Mouse (Mus musculus) neural tube, embryonic 11.5 days (tissue): ENCODE results near the gene Pcca. TPM values are rescaled to one million over a fixed set of nuclear protein-coding genes. Genes with fewer than 3 reads are reported as not detected.

Experiments
- ATAC-seq: fragments of 200-750 bp; cut with Nextera tagmentation; 2 replicates; pipeline ENCODE4 v1.8.0; 2017; ENCODE audit warnings: moderate number of reproducible peaks, mild to moderate bottlenecking, moderate TSS enrichment, moderate library complexity; ENCODE audit not compliant: insufficient read depth, low FRiP score, low TSS enrichment
- DNase-seq: peaks from one replicate; pipeline ENCODE4 v3.0.0-alpha.2; 2015; ENCODE audit warnings: low spot score
- H3K27ac ChIP-seq: fragments of 300-500 bp; sonication (generic); 2 replicates; pipeline ENCODE4 v1.5.1; 2014; ENCODE audit warnings: low read depth, mild to moderate bottlenecking, low read length
- H3K27me3 ChIP-seq: fragments of 300-500 bp; sonication (generic); 2 replicates; pipeline ENCODE4 v1.6.1; 2014; ENCODE audit warnings: mild to moderate bottlenecking, low read length, mixed read lengths; ENCODE audit not compliant: control insufficient read depth, insufficient read depth
- H3K36me3 ChIP-seq: fragments of 300-500 bp; sonication (generic); 2 replicates; pipeline ENCODE4 v1.6.1; 2014; ENCODE audit warnings: mild to moderate bottlenecking, low read length, moderate library complexity, mixed read lengths; ENCODE audit not compliant: control insufficient read depth, insufficient read depth
- H3K4me1 ChIP-seq: fragments of 300-500 bp; sonication (generic); 2 replicates; pipeline ENCODE4 v1.6.1; 2014; ENCODE audit warnings: low read length, mixed read lengths; ENCODE audit not compliant: control insufficient read depth, insufficient read depth
- H3K4me2 ChIP-seq: fragments of 300-500 bp; sonication (generic); 2 replicates; pipeline ENCODE4 v1.6.1; 2014; ENCODE audit warnings: low read depth, mild to moderate bottlenecking, moderate library complexity
- H3K4me3 ChIP-seq: fragments of 300-500 bp; sonication (generic); 2 replicates; pipeline ENCODE4 v1.5.1; 2014; ENCODE audit warnings: low read depth, low read length
- H3K9ac ChIP-seq: fragments of 300-500 bp; sonication (generic); 2 replicates; pipeline ENCODE4 v1.6.1; 2014; ENCODE audit warnings: mild to moderate bottlenecking, low read length
- H3K9me3 ChIP-seq: fragments of 300-500 bp; sonication (generic); 2 replicates; pipeline ENCODE4 v1.6.1; 2016; ENCODE audit warnings: low read length; ENCODE audit not compliant: control insufficient read depth
- WGBS: fragments of 180-500 bp; shearing (Covaris S2); extraction: QIAGEN DNeasy Blood & Tissue Kit; methylation state at CpG from one replicate; pipeline ENCODE4 v1.1.7; 2014; 5-methylcytosine and 5-hydroxymethylcytosine counted together
- polyA plus RNA-seq: library from polyadenylated mRNA; unstranded; fragments of >200 nt; fragmentation: Nextera tagmentation; extraction: Ambion mirVana; gene quantifications from 2 replicates; pipeline ENCODE4 v1.2.1, GENCODE M21; 2014

Pcca gene
- polyA plus RNA-seq, 1 experiment from 2014 or later, result 33.4 TPM

DNA sequence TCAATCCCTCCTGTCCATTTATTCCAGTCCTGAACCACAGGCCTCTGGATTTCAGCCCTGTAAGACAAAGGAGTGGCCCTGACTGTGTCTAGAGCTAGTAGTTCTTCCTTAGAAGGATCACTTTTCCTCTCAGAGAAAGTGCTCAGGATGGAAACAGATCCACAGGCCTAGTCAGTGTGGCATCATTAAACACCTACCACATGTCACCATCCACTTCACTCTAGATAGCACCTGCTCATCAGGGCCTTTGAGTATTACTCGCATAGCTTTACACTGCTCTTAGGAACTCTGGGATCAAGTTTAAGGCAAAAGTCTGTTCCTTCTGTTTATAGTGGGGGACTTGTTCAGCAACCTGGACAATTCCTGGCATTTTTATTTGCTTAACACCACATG lies 354.4 kb downstream of the Pcca start:
- no peaks in the 10 kb centered on the region for H3K27me3 ChIP-seq
- peaks cover 4% of the 10 kb centered on the region for H3K4me1 ChIP-seq
- ATAC-seq (no peak), DNase-seq (no peak)
- no peak overlapping the region for H3K4me2 ChIP-seq
- no peaks in the 10 kb centered on the region for H3K9me3 ChIP-seq
- H3K9ac ChIP-seq, result no peak overlapping the region
- 93% methylated on average over 1 of the region's 1 CpGs for WGBS
- no peaks in the 10 kb centered on the region for H3K36me3 ChIP-seq
- no peak overlapping the region for H3K27ac ChIP-seq
- H3K4me3 ChIP-seq, result no peak overlapping the region

DNA sequence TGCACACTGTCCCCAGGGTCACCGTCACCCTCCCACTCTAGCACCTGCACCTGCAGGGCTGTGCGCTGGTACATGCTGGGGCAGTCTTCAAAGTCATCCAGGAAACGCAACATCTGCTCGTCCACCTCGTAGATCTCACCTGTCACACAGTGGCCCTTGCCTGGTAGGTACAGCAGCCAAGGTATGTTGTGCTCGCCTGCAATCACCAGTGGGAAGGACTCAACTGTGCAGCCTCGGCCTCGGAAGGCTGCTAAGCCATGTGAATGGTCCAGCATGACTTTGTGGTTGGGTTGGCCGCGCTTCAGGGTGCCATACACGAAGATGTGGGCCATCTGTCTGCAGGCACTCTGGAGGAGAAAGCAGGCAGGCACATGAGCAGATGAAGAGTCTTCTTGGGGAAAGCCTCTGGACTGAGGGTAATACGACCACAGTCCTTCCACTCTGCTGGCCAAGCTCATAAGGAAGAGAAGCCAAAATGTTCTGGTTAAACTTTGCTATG lies 357.4 kb downstream of the Pcca start:
- Histone ChIP-seq H3K27ac (no peak overlapping the region), H3K9me3 (no peaks in the 10 kb centered on the region), H3K36me3 (no peaks in the 10 kb centered on the region), H3K4me2 (no peak overlapping the region), H3K4me3 (no peak overlapping the region), H3K4me1 (0 out of 2 replicates have a peak, but pooled peaks cover 4% of the 10 kb centered on the region), H3K27me3 (no peaks in the 10 kb centered on the region), H3K9ac (no peak overlapping the region)
- ATAC-seq (no peak), DNase-seq (no peak)
- WGBS, result 88% methylated on average over 12 of the region's 12 CpGs

DNA sequence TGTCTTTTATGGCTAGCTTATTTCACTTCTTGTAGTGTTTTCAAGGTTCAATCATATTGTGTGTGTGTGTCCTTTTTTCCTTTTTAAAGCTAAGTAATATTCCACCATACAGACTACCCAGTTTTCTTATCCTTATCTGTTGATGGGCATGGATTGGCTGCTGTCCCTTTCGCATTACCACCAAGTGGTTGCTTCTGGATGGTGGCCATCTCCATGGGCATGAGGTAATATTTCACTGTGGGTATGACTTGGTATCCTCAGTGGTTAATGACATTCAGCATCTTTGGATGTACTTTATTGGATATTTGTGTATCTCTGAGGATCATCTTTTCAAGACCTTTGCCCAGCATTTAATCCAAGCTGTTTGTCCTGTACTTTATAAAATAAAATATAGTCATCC lies 362.0 kb downstream of the Pcca start:
- no peak for DNase-seq
- H3K36me3 ChIP-seq, result no peaks in the 10 kb centered on the region
- no peak overlapping the region for H3K27ac ChIP-seq
- no peak overlapping the region for H3K4me2 ChIP-seq
- H3K9ac ChIP-seq, result no peak overlapping the region
- H3K4me3 ChIP-seq, result no peak overlapping the region
- ATAC-seq, result no peak
- H3K27me3 ChIP-seq, result no peaks in the 10 kb centered on the region
- 97% methylated on average over 1 of the region's 1 CpGs for WGBS
- no peaks in the 10 kb centered on the region for H3K9me3 ChIP-seq
- no peaks in the 10 kb centered on the region for H3K4me1 ChIP-seq

DNA sequence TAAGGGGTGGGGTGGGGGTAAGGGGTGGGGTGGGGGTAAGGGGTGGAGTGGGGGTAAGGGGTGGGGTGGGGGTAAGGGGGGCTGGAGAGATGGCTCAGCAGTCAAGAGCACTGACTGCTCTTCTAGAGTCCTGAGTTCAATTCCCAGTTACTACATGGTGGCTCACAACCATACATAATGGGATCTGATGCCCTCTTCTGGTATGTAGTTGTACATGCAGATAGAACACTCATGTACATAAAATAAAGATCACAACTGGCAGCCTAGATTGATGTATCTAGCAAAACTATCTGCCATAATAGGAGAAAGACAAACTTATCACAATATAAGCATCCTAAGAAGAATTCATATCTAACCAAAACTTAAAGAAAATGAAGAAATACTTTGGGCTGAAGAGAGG lies 364.4 kb downstream of the Pcca start:
- no peak overlapping the region for H3K27ac ChIP-seq
- no peaks in the 10 kb centered on the region for H3K36me3 ChIP-seq
- no peak overlapping the region for H3K4me3 ChIP-seq
- H3K4me1 ChIP-seq, result no peaks in the 10 kb centered on the region
- no peak for ATAC-seq
- H3K9me3 ChIP-seq, result no peaks in the 10 kb centered on the region
- DNase-seq, result no peak
- H3K4me2 ChIP-seq, result no peak overlapping the region
- no peak overlapping the region for H3K9ac ChIP-seq
- H3K27me3 ChIP-seq, result no peaks in the 10 kb centered on the region

DNA sequence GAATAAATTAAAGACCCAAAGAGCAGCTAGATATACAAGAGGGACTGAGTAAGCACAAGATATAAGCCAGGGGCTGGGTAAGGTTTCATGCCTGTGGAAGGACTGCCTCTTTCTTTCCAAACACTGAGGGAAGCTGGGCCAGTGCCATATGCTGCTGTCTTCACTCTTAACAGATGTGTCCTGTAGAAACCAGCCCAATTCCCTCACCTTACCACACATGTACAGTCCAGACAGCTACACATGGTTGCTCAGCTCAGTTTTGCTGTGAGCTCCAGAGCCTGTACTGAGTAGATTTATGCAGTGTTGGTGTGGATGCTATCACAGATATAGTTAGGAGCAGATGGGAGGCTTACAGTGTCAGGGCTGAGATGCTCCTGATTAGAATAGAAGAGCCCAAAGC lies 366.6 kb downstream of the Pcca start:
- no peak for DNase-seq
- Histone ChIP-seq H3K36me3 (no peaks in the 10 kb centered on the region), H3K9ac (no peak overlapping the region), H3K4me2 (no peak overlapping the region), H3K27ac (no peak overlapping the region), H3K27me3 (no peaks in the 10 kb centered on the region), H3K4me3 (no peak overlapping the region), H3K4me1 (no peaks in the 10 kb centered on the region), H3K9me3 (no peaks in the 10 kb centered on the region)
- ATAC-seq, result no peak

DNA sequence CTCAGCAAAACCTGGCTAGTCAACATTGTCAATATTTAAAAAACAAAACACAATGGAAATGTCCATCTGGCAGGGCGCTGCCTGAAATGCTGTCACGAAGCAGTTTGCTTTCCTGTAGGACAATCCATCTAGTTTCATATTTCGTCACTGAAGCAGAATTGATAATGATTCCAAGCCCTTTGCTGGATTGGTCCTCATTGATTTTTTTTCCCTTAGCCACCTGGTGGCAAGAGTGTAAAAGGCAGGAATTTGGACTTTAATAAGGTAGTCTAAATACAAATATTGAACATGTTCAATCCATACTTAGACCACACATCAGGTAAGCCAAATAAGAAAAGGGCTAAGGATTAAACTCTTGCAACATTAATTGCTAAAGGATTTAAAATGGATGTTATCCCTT lies 367.1 kb downstream of the Pcca start:
- DNase-seq (no peak), ATAC-seq (no peak)
- H3K4me2 ChIP-seq, result no peak overlapping the region
- no peaks in the 10 kb centered on the region for H3K27me3 ChIP-seq
- no peaks in the 10 kb centered on the region for H3K9me3 ChIP-seq
- 79% methylated on average over 3 of the region's 3 CpGs for WGBS
- H3K27ac ChIP-seq, result no peak overlapping the region
- no peaks in the 10 kb centered on the region for H3K4me1 ChIP-seq
- no peak overlapping the region for H3K4me3 ChIP-seq
- H3K36me3 ChIP-seq, result no peaks in the 10 kb centered on the region
- H3K9ac ChIP-seq, result no peak overlapping the region

DNA sequence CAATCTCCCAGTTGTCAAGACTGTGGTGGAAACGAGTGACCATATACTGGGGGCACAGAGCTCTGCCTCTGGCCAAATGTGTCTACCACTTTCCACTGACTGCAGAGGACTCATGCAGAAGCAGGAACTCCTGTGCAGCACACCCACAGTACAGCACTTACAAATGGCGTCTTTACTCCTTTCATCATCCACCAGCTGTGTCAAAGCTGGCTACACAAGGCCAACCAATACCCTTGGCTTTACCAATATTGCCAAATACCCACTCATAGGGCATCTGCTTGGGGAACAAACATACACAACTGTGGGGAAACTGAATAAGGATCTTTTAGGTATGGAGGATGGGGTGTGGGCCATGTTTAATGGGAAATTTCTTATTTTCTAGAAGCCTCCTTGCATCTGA lies 367.6 kb downstream of the Pcca start:
- 79% methylated on average over 2 of the region's 2 CpGs for WGBS

DNA sequence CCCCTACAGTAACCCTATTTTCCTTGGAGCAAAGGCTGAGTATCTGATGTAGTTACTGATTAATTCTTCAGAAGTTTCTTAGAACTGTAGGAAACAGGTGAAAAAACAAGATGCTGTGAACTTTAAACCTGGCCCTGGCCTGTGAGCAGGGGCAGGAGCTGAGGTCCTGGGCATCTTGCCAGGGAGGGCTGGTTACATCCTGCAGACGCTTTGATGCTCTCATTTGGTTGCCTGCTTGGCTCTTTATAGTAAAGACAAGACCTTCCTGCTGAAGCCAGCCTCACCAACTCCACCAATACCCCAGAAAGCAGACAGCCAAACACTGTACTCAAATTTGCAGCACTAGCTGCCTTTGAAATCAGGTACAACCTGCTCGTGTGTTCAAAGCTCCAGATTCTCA lies 368.0 kb downstream of the Pcca start:
- Histone ChIP-seq H3K4me3 (no peak overlapping the region), H3K4me2 (no peak overlapping the region), H3K27me3 (no peaks in the 10 kb centered on the region), H3K27ac (no peak overlapping the region), H3K9ac (no peak overlapping the region), H3K9me3 (no peaks in the 10 kb centered on the region), H3K4me1 (no peaks in the 10 kb centered on the region), H3K36me3 (no peaks in the 10 kb centered on the region)
- DNase-seq (no peak), ATAC-seq (no peak)
- WGBS, result 82% methylated on average over 2 of the region's 2 CpGs

More for the DNA sequence above, 367.6 kb downstream of the Pcca start:
- Histone ChIP-seq H3K4me3 (no peak overlapping the region), H3K27me3 (no peaks in the 10 kb centered on the region), H3K27ac (no peak overlapping the region), H3K4me1 (no peaks in the 10 kb centered on the region), H3K9ac (no peak overlapping the region), H3K4me2 (no peak overlapping the region), H3K9me3 (no peaks in the 10 kb centered on the region), H3K36me3 (no peaks in the 10 kb centered on the region)
- no peak for ATAC-seq
- DNase-seq, result no peak

DNA sequence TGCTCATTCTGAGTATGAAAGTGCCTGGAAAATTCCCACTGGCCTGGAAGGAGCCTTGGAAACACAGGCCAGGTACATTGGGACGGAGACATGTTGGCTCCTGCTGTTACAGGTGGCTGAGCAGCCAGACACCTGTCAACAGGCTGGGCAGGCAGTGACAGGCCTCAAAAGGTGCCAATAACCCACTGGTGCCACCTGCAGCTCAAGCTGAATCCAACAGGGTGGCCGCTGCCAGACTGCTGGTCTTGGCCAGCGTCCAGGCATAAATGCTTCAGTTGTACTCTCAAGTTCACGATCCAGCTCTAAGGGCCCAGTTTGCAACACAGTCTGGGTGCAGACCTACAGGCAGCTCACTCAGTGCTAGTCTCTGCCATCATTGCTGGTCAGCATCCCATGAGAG lies 368.8 kb downstream of the Pcca start:
- ATAC-seq (no peak), DNase-seq (no peak)
- WGBS, result 80% methylated on average over 4 of the region's 4 CpGs
- Histone ChIP-seq H3K9me3 (no peaks in the 10 kb centered on the region), H3K4me3 (no peak overlapping the region), H3K36me3 (no peaks in the 10 kb centered on the region), H3K4me2 (no peak overlapping the region), H3K27me3 (no peaks in the 10 kb centered on the region), H3K9ac (no peak overlapping the region), H3K27ac (no peak overlapping the region), H3K4me1 (no peaks in the 10 kb centered on the region)
